13 mouse cellular contexts compared by ENCODE assay signal in genomic region chr14:51886051-51886450, GRCm38 (mm10). TPM values are rescaled to one million over a fixed set of nuclear protein-coding genes. Genes with fewer than 3 reads are reported as not detected.
DNase-seq lines count a peak whose midpoint lies in the region; ATAC-seq lines count a peak whose summit lies in the region.
"Had no signal": no experiment of that assay in that cellular context is flagged by ENCODE, and none has a peak within 500 bp of the region (broad histone marks: within the 10 kb centered on the region; RNA-seq: fewer than 3 reads in every experiment).

No protein-coding gene starts in this region.

- 64% methylated on average over 6 of the region's 6 CpGs for WGBS in heart, embryonic 14.5 days
- 47% methylated on average over 6 of the region's 6 CpGs for WGBS in hindbrain, embryonic 14.5 days
- 48% methylated on average over 6 of the region's 6 CpGs for WGBS in midbrain, embryonic 11.5 days

- H3K27me3 ChIP-seq in heart, embryonic 14.5 days (ENCODE audit: control insufficient read depth, insufficient read depth, low read length), result no peaks in the 10 kb centered on the region
- H3K27me3 ChIP-seq in hindbrain, embryonic 14.5 days (ENCODE audit: control insufficient read depth, insufficient read depth, low read length), result no peaks in the 10 kb centered on the region
- no peaks in the 10 kb centered on the region for H3K27me3 ChIP-seq in midbrain, embryonic 11.5 days (ENCODE audit: control insufficient read depth, insufficient read depth, low read length)

- peaks cover 2 to 10% of the 10 kb centered on the region in 2 experiments; a peak in 2 of 4 replicates for H3K4me1 ChIP-seq in heart, embryonic 14.5 days (ENCODE audit: control insufficient read depth in 2 of 2, insufficient read depth in 2 of 2, low read length in 2 of 2)
- H3K4me1 ChIP-seq in hindbrain, embryonic 14.5 days (replicated peaks; ENCODE audit: control insufficient read depth, insufficient read depth, low read length), result peaks cover 10% of the 10 kb centered on the region
- H3K4me1 ChIP-seq in midbrain, embryonic 11.5 days (ENCODE audit: control insufficient read depth, insufficient read depth, low read length), result peaks cover 10% of the 10 kb centered on the region

- H3K4me3 ChIP-seq in heart, embryonic 14.5 days (ENCODE audit: control insufficient read depth in 1 of 2, insufficient read depth in 1 of 2, low read depth in 1 of 2, low read length in 2 of 2), result no peak overlapping the region; a peak in 1 of 4 replicates
- H3K4me3 ChIP-seq in hindbrain, embryonic 14.5 days (replicated peaks; ENCODE audit: low read length), result peak overlapping the region; percentile 73; the same call in 1 of the 2 replicates
- peak overlapping the region; percentile 74; the same call in 1 of the 2 replicates for H3K4me3 ChIP-seq in midbrain, embryonic 11.5 days (ENCODE audit: low read depth, low read length)

- DNase-seq in heart, adult 9 months (ENCODE audit: low spot score in 2 of 2), result no peak
- DNase-seq in ZHBTc4 (ENCODE audit: low read depth, low spot score), result peak; percentile 53
- no peak for DNase-seq in hindbrain, embryonic 14.5 days (ENCODE audit: low spot score)
- DNase-seq in midbrain, embryonic 11.5 days (ENCODE audit: low spot score, missing footprints), result no peak
- DNase-seq in frontal cortex, postnatal 36 days (ENCODE audit: low spot score in 2 of 2), result no peak
- no peak for DNase-seq in ovary, adult 18-20 months (ENCODE audit: low spot score)
- DNase-seq: adrenal gland, postnatal 10 days; lung, postnatal 36 days; right cerebral cortex, postnatal 14 days had no signal

- no peaks in the 10 kb centered on the region for H3K9me3 ChIP-seq in heart, embryonic 14.5 days (ENCODE audit: control insufficient read depth, low read length)
- H3K9me3 ChIP-seq in hindbrain, embryonic 14.5 days (ENCODE audit: control insufficient read depth, low read length), result no peaks in the 10 kb centered on the region
- no peaks in the 10 kb centered on the region for H3K9me3 ChIP-seq in midbrain, embryonic 11.5 days (ENCODE audit: control insufficient read depth, low read length)

- H3K27ac ChIP-seq in heart, embryonic 14.5 days (replicated peaks in 1 of 2; ENCODE audit: control insufficient read depth in 1 of 2, insufficient read depth in 1 of 2, low read depth in 2 of 2, low read length in 2 of 2), result no peak overlapping the region
- H3K27ac ChIP-seq in hindbrain, embryonic 14.5 days, result no peak overlapping the region
- no peak overlapping the region for H3K27ac ChIP-seq in midbrain, embryonic 11.5 days (ENCODE audit: low read depth, low read length)

- 0 out of 2 replicates have a peak overlapping the region, but pooled peaks have one; percentile 85 for H3K9ac ChIP-seq in heart, embryonic 14.5 days (ENCODE audit: low read length)
- H3K9ac ChIP-seq in hindbrain, embryonic 14.5 days, result peak overlapping the region; percentile 82; the same call in 1 of the 2 replicates
- H3K9ac ChIP-seq in midbrain, embryonic 11.5 days (ENCODE audit: low read length), result no peak overlapping the region

- no peak for ATAC-seq in heart, embryonic 14.5 days (ENCODE audit: insufficient number of reproducible peaks, insufficient read depth, low FRiP score, low read depth)
- ATAC-seq in hindbrain, embryonic 14.5 days (ENCODE audit: low FRiP score), result no peak
- ATAC-seq in midbrain, embryonic 11.5 days (ENCODE audit: low FRiP score), result no peak
- no peak for ATAC-seq in CD4-positive, CD25-positive, alpha-beta regulatory T cell, adult 4 months
- ATAC-seq: inflammation-experienced regulatory T-cells, adult 6 months had no signal

- H3K4me2 ChIP-seq in heart, embryonic 14.5 days (ENCODE audit: low read length), result peak overlapping the region; percentile 78
- peak overlapping the region; percentile 75 for H3K4me2 ChIP-seq in hindbrain, embryonic 14.5 days (replicated peaks)
- peak overlapping the region; percentile 92; the same call in 1 of the 2 replicates for H3K4me2 ChIP-seq in midbrain, embryonic 11.5 days

- peaks cover 48% of the 10 kb centered on the region for H3K36me3 ChIP-seq in heart, embryonic 14.5 days (ENCODE audit: control insufficient read depth, insufficient read depth, low read length)
- peaks cover 46% of the 10 kb centered on the region for H3K36me3 ChIP-seq in hindbrain, embryonic 14.5 days (replicated peaks; ENCODE audit: control insufficient read depth, insufficient read depth)
- H3K36me3 ChIP-seq in midbrain, embryonic 11.5 days (ENCODE audit: control insufficient read depth, insufficient read depth, low read length), result peaks cover 19% of the 10 kb centered on the region

RNA-seq across cellular contexts. Expression of gene Mettl17, which starts 1.4 kb away (rescaled TPM):
- polyA plus RNA-seq in heart, embryonic 14.5 days (2014; fragmentation: Nextera tagmentation; extraction: Ambion mirVana), result 49.6 and 49.8 TPM in 2 replicates
- 76.0 and 87.5 TPM in 2 replicates for polyA plus RNA-seq in hindbrain, embryonic 14.5 days (2014; fragmentation: Nextera tagmentation; extraction: Ambion mirVana)
- 49.6 and 52.4 TPM in 2 replicates for polyA plus RNA-seq in midbrain, embryonic 11.5 days (2014; fragmentation: Nextera tagmentation; extraction: Ambion mirVana)
- 10 to 100 TPM; 55.1 to 85.6 TPM for polyA plus RNA-seq in CD4-positive, CD25-positive, alpha-beta regulatory T cell, adult 4 months (2017; shearing (Covaris generic))

RNA-seq across cellular contexts. Expression of gene Slc39a2, which starts 6.6 kb away (rescaled TPM):
- 0.20 and 0.23 TPM in 2 replicates for polyA plus RNA-seq in heart, embryonic 14.5 days (2014; fragmentation: Nextera tagmentation; extraction: Ambion mirVana)
- polyA plus RNA-seq in hindbrain, embryonic 14.5 days (2014; fragmentation: Nextera tagmentation; extraction: Ambion mirVana), result 0.95 and 1.5 TPM in 2 replicates
- 0.40 and 0.41 TPM in 2 replicates for polyA plus RNA-seq in midbrain, embryonic 11.5 days (2014; fragmentation: Nextera tagmentation; extraction: Ambion mirVana)
- polyA plus RNA-seq in CD4-positive, CD25-positive, alpha-beta regulatory T cell, adult 4 months (2017; shearing (Covaris generic)), result under 1 TPM; 0.39 to 0.71 TPM

RNA-seq across cellular contexts. Expression of gene Ndrg2, which starts 27.9 kb away (rescaled TPM):
- 235 and 269 TPM in 2 replicates for polyA plus RNA-seq in heart, embryonic 14.5 days (2014; fragmentation: Nextera tagmentation; extraction: Ambion mirVana)
- polyA plus RNA-seq in hindbrain, embryonic 14.5 days (2014; fragmentation: Nextera tagmentation; extraction: Ambion mirVana), result 165 and 190 TPM in 2 replicates
- 7.5 and 10.6 TPM in 2 replicates for polyA plus RNA-seq in midbrain, embryonic 11.5 days (2014; fragmentation: Nextera tagmentation; extraction: Ambion mirVana)
- polyA plus RNA-seq in CD4-positive, CD25-positive, alpha-beta regulatory T cell, adult 4 months (2017; shearing (Covaris generic)), result 10 to 100 TPM; 25.0 to 38.1 TPM

RNA-seq across cellular contexts. Expression of gene Tppp2, which starts 32.2 kb away (rescaled TPM):
- polyA plus RNA-seq in heart, embryonic 14.5 days (2014; fragmentation: Nextera tagmentation; extraction: Ambion mirVana), result not detected in 2 replicates
- not detected in 2 replicates for polyA plus RNA-seq in hindbrain, embryonic 14.5 days (2014; fragmentation: Nextera tagmentation; extraction: Ambion mirVana)
- polyA plus RNA-seq in midbrain, embryonic 11.5 days (2014; fragmentation: Nextera tagmentation; extraction: Ambion mirVana), result not detected in 2 replicates
- polyA plus RNA-seq in CD4-positive, CD25-positive, alpha-beta regulatory T cell, adult 4 months (2017; shearing (Covaris generic)), result not detected
- polyA plus RNA-seq: C2C12; inflammation-experienced regulatory T-cells, adult 6 months had no signal

RNA-seq across cellular contexts. Expression of gene Ear6, which starts 32.6 kb away (rescaled TPM):
- polyA plus RNA-seq in heart, embryonic 14.5 days (2014; fragmentation: Nextera tagmentation; extraction: Ambion mirVana), result not detected in 2 replicates
- not detected in 2 replicates for polyA plus RNA-seq in hindbrain, embryonic 14.5 days (2014; fragmentation: Nextera tagmentation; extraction: Ambion mirVana)
- not detected in 2 replicates for polyA plus RNA-seq in midbrain, embryonic 11.5 days (2014; fragmentation: Nextera tagmentation; extraction: Ambion mirVana)
- polyA plus RNA-seq in CD4-positive, CD25-positive, alpha-beta regulatory T cell, adult 4 months (2017; shearing (Covaris generic)), result not detected
- polyA plus RNA-seq: C2C12; inflammation-experienced regulatory T-cells, adult 6 months had no signal

Comparison
In these comparisons a context has a peak if more than half of its experiments do, and no peak if none do; other contexts are left out.
1. H3K4me3 ChIP-seq: peak in hindbrain, embryonic 14.5 days (single experiment) and midbrain, embryonic 11.5 days (single experiment); none in heart, embryonic 14.5 days (0 of 2).
2. Peak in every context shown above with its lines, with median percentiles within 50 percentile points of each other: H3K4me2 ChIP-seq.